Mouse (Mus musculus) left cerebral cortex, postnatal 4 days (tissue): ENCODE measurements at regions not wholly inside any gene's neighbourhood (a gene's known extent, or its start where the extent isn't known, plus 50 kb on each side); places are given as distances from the start of the nearest gene placed in this dataset.
A peak's percentile ranks its signal among the peaks of the same experiment; 100 is the strongest.

Experiments
- DNase-seq: peaks from one replicate; pipeline ENCODE4 v3.0.0-alpha.2; 2022
- intact Hi-C: fragments of 180-260 bp; cut with DNase I; formaldehyde crosslinking; loops from one replicate; pipeline ENCODE4 v1.15.1; 2025

DNA sequence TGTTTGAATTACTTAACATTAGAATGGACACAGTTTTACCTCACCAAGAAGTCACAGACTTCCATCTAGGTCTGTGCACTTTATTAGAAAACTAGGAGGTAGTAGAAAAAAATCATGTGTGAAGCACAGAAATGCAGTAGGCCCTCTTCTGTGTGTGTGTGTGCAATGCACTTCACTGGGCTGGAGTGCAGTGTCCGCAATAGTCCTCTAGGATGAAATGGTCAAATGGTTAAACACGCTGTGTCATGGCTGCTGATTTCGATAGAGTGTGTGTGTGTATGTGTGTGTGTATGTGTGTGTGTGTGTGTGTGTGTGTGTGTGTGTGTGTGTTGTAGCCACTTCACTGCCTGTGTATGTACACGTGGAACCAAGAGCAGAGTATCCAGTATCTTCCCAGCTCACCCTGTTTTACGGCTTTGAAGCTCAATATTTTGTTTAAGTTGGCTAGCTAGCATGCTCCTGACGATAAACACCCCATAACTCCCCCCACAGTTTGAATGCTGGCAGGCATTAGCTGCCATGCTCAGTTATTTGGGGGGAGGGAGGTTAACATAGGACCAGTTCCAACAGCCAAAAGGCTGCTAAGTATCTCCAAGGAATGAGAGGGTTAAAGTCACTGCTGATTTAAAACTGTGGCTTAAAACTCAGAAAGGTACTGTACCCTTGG is 316.9 kb upstream of the Igfbp3 start:
- intact Hi-C loops, result no loop called here
- DNase-seq, result no peak

DNA sequence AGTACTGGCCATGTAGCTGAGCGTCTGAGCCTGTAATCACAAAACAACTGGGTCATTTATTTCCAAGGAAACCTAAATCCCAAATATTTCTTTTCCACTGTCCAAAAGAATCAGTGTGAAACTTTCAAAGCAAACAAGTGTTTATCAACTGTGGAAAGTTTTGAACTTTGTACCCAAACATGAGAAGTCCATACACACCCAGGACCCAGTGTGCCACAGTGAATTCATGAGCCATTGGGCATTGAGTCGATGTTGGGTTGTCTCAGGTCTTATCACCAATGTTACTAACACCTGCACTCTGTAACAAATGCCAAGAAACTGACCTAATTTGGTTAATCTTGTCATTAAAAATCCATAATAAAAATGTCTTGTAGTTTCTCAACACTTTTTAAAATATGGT is 305.8 kb upstream of the Igfbp3 start:
- no peak for DNase-seq
- intact Hi-C loops, result no loop called here

GRCm38 (mm10) chr11:7508861-7509260 is 295.1 kb upstream of the Igfbp3 start:
- intact Hi-C loops, result no loop called here
- DNase-seq, result no peak

GRCm38 (mm10) chr11:7506421-7506945 is 292.8 kb upstream of the Igfbp3 start:
- no peak for DNase-seq
- intact Hi-C loops, result no loop called here

- intact Hi-C loops, result no loop called here
- DNase-seq, result peak; percentile 83
These were observed 291.1 kb upstream of the Igfbp3 start for GRCm38 (mm10) chr11:7504651-7505321.

- intact Hi-C loops, result no loop called here
- DNase-seq, result no peak
These were observed 289.0 kb upstream of the Igfbp3 start for GRCm38 (mm10) chr11:7502679-7503078.

DNA sequence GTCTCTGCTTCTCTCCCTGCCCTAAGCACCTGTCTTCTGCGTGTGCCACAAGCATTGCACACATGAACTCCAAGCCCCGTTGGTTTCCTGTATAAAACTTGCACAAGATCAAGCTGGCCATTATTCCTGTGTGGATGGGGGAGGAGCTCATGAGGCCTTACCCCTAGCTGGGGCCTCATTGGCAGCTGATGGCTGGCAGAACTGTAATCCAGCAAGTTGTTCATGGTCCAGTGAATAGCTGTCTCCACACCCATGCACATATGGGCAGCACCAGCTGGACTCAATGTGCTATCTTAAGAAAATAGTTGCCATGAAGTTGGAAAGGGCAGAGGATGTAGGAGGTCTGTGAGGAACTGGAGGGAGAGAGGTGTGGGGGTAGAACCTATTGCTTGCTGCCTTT is 288.3 kb upstream of the Igfbp3 start:
- intact Hi-C loops, result no loop called here
- DNase-seq, result peak; percentile 78

DNA sequence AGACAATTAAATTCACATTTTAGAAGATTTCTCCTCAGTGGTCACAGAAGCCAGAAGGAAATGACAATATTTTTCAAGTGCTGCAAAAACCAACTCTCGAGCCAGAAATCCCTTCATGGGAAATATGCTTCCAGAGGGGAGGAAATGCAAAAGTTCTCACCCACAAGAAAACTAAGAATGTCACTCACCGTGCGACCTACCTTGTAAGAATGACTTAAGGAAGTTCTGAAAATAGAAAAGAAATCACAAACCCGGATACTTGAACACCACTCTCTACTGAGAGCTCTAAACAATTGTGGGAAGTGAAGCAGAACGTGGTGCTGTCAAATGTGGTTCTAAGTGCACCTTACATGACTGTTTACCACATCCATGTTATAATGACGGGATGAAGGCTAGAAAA is 284.1 kb upstream of the Igfbp3 start:
- intact Hi-C loops, result no loop called here
- no peak for DNase-seq

- intact Hi-C loops, result no loop called here
- DNase-seq, result no peak
These were observed 260.3 kb upstream of the Igfbp3 start for GRCm38 (mm10) chr11:7473832-7474545.

GRCm38 (mm10) chr11:7465522-7465921 is 251.8 kb upstream of the Igfbp3 start:
- intact Hi-C loops, result no loop called here
- DNase-seq, result no peak

DNA sequence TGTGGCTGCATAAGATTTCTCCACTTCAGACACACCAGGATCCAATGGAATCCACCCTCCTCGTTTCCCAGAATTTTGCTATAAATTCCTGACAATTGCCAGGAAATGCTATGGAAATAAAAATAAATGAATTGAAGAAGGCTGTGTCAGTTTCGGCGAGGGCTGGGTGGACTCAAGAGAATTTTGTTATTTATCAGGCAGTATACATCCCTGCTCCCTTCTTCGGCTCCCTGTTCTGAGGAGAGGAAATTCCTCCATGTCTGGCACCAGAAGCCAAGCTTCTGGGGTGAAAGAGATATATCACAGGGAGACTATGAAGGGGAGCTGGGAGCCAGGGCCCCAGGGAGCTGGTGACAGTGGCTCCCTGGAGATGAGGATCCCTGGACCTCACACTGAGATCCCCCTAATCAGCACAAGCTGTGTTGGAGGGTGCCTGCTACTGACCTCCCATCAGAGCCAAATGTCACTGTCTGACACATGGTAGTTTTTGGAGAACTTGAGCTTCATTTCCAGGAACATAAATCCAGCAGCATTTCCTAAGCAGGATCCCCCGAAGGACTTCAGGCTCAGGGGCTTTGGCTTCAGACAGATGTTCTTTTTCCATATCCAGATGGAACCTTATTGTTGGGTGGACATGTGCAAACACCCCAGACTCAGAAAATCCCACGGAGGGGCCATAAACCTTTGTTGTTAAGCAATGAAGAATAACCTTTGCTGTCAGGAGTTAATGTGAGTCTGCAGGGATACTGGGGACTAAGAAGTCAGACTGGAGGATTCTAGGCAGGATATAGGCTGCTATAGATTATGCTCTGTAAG is 248.4 kb upstream of the Igfbp3 start:
- DNase-seq, result no peak
- intact Hi-C loops, result no loop called here

GRCm38 (mm10) chr11:7451756-7452155 is 238.0 kb upstream of the Igfbp3 start:
- DNase-seq, result no peak

DNA sequence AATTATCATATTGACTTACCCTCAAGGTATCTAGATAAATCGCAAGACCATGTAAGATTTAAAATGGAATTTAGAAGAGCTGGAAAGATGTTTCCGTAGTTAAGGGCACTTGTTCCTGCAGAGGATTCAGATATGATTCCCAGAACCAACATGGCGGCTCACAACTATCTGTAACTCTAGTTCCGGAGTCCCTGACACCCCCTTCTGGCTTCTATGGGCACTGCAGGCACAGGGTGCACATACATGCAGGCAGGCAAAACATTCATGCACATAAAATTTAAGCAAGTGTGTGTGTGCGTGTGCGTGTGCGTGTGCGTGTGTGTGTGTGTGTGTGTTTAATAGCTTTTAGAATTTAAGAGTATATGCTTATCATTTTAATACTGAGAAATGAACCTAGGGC is 230.8 kb upstream of the Igfbp3 start:
- intact Hi-C loops, result no loop called here
- no peak for DNase-seq

More at GRCm38 (mm10) chr11:7451756-7452155, 238.0 kb upstream of the Igfbp3 start:
- intact Hi-C loops, result no loop called here

GRCm38 (mm10) chr11:7439276-7439675 is 225.6 kb upstream of the Igfbp3 start:
- intact Hi-C loops, result no loop called here

GRCm38 (mm10) chr11:7434591-7434990 is 220.9 kb upstream of the Igfbp3 start:
- DNase-seq, result no peak
- intact Hi-C loops, result no loop called here

More at GRCm38 (mm10) chr11:7439276-7439675, 225.6 kb upstream of the Igfbp3 start:
- DNase-seq, result no peak

DNA sequence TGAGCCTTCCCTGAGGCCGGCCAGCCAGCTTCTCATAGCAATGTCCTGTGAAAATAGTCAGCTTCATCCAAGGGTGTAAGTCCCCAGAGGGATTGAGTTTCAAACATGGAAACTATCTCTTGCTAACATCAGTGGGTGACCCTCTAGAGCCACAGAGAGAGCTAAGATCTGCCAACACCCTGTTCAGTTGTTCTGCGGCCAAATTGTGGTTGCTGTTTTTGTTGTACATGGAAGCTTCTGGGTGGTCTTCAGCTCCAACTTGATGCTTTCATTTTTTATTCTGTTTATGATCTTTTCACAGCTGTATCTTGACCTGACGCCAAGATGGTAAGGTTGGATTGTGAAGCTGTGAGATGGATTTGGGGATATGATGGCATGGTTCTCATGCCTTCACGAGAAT is 214.0 kb upstream of the Igfbp3 start:
- no peak for DNase-seq
- intact Hi-C loops, result no loop called here

DNA sequence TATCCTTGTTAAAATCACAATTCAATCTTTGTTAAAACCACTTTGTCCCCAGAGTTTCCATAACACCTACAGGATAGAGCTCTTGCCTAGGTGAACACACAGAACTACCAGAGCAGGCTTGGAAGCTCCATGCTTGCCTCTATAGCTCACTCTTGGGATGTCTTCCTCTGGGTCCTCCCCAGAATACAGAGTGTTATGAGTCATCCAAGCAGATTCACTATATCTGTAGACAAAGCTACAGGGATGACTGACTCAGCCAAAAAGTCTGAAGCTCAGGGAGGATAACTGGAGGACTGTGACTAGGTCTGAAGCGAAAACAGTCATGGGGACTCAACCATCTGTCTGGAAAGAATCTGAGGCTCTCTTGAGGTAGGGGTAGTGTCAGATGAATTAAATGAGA is 211.5 kb upstream of the Igfbp3 start:
- intact Hi-C loops, result no loop called here
- DNase-seq, result no peak

DNA sequence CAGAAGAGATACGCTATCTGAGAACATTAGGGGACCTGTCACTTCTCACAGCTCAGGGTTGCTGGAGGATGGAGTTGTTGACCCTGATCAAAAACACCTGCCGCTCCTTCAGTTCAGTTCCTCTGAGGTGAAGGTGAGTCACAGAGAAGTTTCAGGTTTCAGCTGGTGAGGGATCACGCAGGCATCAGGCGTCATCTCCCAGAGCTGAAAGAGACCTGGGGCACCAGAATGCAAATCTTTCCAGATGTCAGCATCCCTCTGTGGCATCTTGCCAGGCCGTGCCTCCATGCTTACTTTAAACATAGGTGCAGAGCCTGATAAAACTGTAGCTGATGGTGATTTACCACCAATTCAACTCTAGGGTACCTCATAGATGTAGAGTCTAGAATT is 210.4 kb upstream of the Igfbp3 start:
- no peak for DNase-seq
- intact Hi-C loops, result no loop called here

- intact Hi-C loops, result no loop called here
- no peak for DNase-seq
These were observed 209.8 kb upstream of the Igfbp3 start for GRCm38 (mm10) chr11:7423276-7424081.

- intact Hi-C loops, result no loop called here
- no peak for DNase-seq
These were observed 198.9 kb upstream of the Igfbp3 start for GRCm38 (mm10) chr11:7412631-7413030.
